Mouse (Mus musculus): ENCODE measurements around the gene Gramd1c.

Gramd1c gene

GRCm38 (mm10) chr16:43954913-43955312 is 108.2 kb downstream of the Gramd1c start:
- DNase-seq: no peak

DNA sequence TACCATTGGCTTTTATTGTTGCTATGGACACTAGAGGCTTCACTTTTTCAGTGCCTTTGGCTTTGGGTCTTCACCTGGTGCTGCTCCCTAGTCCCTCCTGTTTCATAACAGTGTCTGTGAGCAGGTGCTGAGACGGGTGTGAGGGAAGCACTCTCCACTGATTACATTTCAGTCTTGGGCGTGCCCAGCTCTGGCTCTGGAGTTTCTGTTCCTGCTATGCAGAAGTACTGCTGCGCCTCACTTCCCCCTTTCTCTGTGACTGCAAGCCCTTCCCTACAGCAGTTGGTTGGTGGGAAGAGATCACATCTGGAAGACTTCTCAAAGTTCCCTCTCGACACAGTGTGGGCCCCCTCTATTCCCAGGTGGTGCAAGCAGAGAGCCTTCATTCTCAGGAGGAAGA is 111.6 kb downstream of the Gramd1c start:
- DNase-seq: peak; percentile 53 to 60

DNA sequence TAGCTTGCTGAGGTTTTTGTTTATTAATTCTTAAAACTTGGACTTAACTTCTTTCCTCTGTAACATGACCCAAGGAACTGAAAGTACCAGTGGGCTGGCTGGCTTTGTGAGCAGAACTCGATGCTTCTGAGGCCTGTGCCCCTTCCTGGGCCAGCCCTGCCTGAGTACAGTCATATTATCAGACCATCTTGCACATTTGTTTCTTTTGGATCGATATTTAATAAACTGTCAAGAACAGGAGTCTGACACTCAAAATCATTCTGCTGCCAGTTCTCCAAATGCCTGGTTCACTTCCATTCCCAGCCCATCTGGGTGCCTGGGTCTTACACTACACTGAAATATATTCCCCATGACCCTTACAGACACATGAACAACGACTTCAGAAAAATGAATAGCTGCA is 117.3 kb downstream of the Gramd1c start:
- no peak for DNase-seq

- no peak for DNase-seq
Measured at GRCm38 (mm10) chr16:43945351-43945750, 117.8 kb downstream of the Gramd1c start.

GRCm38 (mm10) chr16:43940846-43941245 is 122.3 kb downstream of the Gramd1c start:
- no peak for DNase-seq

- DNase-seq: no peak
Measured at GRCm38 (mm10) chr16:43935892-43936291, 127.3 kb downstream of the Gramd1c start.

DNA sequence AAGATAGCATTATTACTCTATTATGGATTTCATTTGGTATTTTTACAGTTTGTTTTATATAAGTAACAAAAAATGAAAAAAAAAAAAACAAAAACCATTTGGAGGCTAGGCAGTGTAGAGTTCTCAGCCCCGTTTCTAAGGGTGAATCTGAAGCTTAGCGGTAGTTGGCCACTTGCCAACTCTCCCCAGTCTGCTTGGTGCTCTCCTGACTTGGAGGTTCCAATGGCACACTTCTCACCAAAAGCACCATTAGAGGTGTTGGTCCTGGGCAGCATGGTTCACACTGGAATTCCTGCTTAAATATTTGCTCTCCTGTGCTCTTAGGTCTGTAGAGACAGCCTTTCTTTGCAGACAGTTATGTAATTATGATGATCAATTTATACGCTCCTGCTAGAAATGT is 127.8 kb downstream of the Gramd1c start:
- no peak for DNase-seq

DNA sequence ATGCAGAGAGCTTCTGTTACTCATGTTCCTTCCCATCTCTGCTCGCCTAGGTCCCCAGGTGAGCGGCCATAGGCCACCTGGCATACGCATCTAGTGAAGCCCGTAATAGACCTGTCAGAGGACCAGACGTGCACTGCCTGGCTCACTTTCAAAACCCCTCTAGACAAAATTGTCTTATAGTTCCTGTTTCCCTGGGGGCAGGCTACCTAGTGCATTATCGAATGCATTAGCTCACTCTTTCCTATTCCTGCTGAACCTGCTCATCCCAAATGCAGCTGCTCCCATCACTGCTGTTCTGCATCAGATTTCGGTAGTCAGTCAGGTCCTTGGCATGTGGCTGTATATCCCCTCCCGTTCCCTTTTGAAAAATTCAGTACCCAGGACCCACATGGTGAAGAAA is 128.3 kb downstream of the Gramd1c start:
- no peak for DNase-seq

DNA sequence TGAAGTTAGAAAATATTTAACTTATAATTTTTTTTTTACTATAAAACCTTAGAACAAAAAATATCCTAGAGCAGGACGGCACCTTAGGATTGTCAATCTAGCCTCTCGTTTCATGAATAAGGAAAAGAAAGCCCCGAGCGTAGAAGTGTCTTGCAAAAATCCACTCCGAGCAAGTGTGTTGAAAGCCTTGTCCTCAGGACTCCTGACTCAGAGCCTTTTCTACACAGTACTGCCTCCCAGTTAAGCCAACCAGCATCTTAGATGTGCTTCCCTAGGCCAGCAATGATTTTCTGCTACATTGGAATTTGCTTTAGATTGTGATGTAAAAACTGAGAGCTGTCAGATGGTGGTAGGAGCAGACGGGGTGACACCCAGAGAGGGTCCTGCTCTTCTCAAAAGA is 130.1 kb downstream of the Gramd1c start:
- no peak for DNase-seq

DNA sequence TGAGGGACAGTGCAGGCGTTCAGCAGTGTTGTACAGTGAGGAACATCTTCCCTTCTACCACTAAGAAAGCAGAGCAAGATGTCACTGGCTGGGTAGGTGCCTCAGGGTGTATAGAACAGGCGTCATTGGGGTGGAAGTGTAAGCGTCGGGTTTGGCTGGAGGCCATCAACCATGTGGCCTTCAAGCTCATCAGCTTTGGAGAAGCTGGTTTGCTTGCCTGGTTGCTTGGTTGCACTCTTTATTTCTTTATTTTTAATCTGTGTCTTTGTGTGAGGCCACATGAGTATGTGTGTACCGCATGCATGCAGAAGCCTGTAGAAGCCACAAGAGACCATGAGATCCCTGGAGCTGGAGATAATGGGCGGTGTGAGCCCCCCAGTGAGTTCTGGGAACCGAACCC is 130.8 kb downstream of the Gramd1c start:
- DNase-seq: no peak

DNA sequence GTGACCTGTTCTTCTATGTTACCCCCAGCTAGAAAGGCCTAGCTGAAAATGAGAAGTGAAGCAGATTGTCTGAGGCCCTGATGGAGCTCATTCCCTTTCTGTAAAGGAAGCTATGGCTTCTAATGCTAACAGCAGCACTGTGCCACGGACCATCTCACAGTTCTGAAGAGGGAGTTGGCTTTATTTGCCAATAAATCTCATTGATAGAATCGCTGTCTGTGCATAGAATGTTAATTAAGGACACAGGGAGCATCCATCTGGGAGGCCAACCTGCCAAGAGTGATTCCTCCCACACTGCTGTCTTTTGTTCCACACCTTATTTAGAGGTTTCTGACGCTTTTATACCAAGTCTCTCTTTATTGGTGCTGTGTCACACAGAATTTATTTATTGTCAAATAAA is 131.6 kb downstream of the Gramd1c start:
- no peak for DNase-seq

DNA sequence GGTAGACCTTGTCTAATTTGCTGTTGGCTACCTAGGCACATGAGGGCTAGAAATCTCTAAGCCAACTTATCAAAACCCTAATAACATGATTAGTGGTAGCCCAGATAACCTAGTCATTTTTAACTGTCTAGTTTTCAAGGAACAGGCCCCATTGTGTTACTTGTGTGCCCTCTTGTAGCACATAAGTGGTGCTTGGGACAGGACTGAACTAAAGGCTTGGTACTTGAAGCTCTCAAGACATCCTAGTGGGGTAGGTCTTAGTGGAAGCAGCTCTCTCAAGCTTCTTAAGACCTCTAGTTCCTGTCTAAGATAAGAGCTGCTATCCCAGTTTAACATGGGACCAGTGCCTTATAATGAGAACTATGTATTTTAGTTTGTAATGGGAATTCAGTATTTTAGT is 132.6 kb downstream of the Gramd1c start:
- no peak for DNase-seq
